Mouse (Mus musculus): Measurements from ENCODE around the gene Thada.

The Thada gene

DNA sequence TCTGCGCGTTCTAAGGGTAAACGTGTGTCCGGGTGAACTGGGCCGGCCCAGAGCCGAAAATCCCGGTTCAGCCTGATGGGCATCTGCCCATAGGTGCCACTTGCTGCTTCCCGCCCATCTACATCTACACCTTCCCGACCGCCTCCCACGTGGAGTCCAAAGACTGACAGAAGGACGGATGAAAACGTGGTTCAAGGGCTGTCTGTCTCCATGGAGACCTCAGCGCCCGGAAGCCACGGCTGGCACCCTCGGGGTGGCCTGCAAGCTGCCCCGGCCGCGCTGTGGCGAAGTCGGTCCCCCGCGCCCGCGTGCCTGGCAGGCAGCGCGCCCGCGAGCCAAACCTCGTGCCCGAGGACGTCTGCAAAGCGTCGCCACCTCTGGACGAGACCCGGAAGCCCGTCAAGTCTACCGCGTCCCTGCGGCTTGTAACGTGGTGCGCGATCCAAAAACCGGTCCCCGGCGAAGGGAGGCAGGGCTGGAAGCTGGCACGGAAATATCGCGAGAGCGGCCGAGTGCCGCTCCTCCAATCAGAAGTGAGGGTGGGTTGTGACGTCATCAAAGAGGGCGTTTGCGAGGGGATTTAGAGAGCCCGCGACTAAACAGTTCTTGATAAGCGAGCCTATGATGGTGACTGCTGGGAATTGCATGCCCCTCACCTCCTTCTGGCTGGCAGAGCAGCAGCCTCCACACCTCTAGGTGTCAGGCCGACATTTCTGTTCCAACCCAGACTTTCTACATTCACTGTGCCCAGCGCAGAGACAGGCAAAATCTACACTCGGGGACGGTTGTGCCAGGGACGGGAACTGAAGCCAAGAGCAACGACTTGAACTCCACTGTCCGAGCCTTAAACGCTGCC, at the start of gene Thada:
Gene Thada, minus strand, starts transcription at position 453 of the 856 bp plus-strand sequence.
- DNase-seq (ENCODE audit: low spot score) = peak; percentile 98

DNA sequence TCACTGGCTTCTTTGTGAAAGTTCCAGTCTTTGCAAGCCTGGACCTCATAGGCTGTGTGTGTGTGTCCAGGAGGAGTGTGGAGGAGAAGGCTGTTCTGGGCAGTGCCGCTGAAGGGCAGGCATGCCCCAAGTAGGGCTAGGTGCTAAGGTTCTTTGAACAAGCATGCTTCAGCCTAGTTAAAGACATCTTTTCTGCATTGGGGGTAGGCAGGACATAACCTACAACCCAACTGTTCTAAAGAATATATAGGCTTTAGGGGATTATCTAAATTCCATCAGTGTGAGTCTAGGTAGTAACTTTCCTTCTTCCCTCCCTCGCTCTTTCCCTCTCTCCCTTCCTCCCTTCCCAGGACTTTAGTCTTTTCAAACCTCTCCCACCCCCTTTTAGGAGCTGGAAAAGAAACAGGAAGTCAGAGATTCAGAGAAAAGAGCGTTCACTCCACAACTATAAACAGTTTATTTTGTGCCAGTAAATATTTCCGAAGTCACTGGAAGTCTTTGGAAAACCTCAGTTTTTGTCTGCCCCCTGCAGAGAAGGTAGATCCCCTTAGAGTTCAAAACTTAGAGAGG, 46.6 kb upstream of the Thada start:
- DNase-seq (ENCODE audit: low spot score) = no peak

DNA sequence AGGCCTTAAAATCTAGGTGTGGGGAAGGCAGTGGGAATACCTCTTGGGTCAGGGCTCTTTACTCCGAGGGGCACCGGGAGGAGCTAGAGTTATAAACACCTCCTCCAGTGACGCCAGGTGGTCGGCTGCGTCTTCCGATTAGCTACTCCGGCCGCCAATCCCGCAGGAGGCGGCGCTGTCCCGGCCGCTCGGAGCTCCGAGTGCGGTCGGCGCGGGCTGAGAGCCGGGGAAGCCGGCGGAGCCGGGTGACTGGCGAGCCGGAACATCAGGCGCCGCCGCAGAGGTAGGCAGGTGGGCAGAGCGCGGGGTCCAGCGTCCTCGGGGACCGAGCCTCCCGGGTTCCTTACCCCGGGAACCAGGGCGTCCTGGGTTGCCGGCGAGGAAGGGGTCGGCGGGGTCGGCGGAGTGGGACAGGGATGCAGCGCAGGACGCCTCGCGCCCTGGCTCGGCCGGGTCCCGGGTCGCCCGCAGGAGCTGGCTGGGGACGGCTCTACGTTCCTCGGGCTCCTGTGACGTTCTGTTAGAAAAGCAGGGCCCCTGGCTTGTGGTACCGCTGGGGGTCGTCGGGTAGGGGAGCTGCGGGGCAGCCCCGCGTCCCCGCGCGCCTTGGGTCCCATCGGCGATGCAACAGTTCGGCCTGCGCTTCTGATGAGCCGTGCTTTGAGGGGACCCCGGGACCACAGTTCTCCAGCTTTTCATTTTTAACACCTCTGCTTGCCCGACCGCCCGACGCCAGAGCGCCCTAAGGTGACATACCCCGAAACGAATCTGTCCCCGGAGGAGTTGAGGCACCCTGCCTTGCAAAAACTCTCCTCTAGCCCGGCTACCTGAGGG, 45.9 kb upstream of the Thada start, which contains the start of gene Plekhh2:
Gene Plekhh2, plus strand, starts transcription at position 214 of the 834 bp plus-strand sequence.
- no peak for DNase-seq (ENCODE audit: low spot score)

DNA sequence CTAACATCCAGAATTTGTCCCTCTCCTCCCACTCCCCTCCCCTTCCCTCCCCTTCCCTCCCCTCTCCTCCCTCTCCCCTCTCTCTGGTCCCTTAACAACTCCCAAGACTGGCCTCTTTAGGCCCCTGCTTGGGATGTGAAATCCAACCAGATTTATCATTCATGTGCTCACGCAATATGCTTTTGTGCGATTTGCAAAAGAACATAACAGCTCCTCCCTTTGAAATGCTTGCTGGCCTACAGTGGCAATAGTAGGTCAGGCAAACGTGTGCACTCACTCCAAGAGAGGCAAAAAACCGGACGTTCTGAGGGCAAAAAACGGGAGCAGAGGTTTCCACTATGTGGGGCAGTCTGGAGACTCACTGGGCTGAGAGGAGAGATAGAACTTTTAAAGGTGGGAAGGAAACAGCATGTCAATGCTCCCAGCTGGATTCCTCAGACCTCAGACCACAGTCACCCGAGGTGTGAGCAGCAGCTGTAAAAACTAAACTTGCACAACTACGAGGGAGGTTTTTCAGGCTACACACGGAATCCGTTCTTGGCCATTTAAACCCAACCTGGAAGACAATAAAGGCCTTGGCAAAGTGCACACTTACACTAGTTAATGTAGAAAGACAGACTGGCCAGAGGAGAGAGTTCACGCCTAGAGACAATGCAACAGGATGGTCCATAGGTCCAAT, 45.1 kb upstream of the Thada start:
- no peak for DNase-seq (ENCODE audit: low spot score)

DNA sequence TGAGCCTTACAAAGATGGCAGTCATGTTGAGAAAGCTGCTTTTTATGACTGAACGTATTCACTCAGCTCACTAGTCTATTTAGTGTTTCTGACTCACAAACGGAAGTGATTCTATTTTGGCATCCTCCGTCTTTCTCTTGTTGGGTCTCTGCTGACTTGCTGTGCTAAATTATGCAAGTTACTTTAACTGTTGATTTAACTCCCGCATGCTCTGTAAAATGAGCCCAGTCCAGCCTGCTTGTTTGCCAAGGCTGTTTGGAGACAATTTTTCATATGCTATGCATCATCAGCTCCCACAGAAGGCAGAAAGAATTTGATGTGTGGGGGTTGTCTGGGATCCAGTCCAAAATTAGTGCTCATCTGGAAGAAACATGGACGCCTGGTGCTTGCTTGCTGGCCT, 44.4 kb upstream of the Thada start:
- no peak for DNase-seq (ENCODE audit: low spot score)

DNA sequence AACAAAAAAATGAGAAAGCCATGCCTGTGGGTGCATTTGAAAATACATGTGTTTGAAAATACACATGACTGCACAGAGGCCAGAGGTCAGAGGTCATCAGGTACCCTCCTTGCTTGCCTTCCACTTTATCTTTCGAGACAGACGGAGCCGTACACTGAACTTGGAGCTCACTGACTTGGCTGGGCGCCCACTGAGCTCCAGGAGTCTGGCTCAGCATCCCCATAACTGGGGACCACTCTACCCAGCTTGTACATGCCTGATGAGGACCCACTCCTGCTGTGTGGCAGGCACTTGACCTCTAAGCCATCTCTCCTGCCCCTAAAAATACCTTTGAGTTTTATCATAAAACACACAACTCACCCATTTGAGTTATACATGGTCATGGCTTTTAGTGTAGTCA, 43.2 kb upstream of the Thada start:
- DNase-seq (ENCODE audit: low spot score) = no peak

DNA sequence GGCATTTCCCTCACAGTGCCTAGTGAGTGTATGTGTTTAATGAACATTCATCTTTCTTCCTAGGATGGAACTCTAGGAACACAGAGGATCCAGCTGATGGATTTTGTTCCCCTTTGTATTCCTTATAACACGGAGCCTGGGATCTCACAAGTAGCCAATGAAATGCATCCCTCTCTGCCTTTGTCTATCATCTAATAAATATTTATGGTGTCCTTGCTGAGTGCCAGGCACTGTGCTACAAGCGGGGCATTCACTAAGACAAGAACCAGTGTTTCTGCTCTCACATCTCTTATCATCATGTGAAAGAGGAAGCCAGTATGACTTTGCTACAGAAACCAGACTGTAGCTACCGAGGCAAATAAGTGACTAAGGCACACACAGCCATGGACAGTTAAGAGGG, 42.7 kb upstream of the Thada start:
- no peak for DNase-seq (ENCODE audit: low spot score)

DNA sequence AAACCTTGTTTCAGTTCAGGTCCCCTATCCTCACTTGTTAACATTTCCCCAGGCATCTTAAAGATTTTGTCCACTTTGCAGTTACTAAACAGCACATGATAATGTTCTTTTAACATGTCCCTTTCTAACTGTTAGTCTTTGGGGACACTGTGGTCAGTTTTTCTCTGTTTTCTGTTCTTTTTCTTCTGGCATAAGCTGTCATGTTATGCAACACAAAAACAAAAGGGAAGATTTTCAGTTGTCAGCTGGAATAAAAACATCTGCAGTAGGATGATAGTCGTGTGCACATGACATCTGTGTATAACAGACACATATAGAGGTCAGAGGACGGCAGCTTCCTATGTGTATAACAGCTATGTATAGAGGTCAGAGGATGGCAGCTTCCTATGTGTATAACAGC, 39.9 kb upstream of the Thada start:
- no peak for DNase-seq (ENCODE audit: low spot score)

DNA sequence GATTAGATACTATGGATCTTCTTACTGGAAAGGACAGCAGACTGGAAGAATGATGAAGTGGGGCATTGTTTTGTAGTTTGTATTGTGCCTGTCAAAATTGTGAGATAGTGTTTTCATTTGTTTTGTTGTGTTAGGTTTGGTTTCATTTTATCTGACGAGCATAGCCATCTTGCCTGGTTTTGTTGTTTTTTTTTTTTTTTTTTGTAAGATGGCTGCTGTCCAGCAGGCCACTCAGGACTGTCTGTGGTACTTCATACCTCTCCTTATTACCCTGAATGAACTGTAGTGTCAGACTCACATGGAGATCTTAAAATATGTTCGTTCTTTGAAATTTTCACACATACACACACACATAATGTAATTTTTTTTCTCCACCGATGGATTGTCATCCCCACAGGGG, 36.3 kb upstream of the Thada start:
- no peak for DNase-seq (ENCODE audit: low spot score)

DNA sequence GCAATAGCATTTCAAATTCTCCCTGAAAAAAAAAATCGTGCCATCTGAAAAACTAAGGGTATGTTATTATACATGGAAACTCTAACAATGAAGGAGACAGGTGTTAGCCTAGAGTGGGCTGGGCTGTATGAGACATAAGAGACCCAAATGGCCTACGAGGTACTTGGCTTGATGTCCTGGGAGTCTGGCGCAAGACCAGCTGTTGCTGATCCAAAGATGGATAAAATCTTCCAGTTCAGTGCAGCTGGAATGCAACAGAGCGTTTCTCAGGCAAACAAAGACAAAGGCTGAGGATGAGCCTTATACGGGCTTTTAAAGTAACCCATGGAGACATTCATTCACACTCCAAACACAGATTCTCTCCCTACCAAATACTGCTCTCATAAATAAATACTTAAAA, 32.6 kb upstream of the Thada start:
- DNase-seq (ENCODE audit: low spot score) = no peak

DNA sequence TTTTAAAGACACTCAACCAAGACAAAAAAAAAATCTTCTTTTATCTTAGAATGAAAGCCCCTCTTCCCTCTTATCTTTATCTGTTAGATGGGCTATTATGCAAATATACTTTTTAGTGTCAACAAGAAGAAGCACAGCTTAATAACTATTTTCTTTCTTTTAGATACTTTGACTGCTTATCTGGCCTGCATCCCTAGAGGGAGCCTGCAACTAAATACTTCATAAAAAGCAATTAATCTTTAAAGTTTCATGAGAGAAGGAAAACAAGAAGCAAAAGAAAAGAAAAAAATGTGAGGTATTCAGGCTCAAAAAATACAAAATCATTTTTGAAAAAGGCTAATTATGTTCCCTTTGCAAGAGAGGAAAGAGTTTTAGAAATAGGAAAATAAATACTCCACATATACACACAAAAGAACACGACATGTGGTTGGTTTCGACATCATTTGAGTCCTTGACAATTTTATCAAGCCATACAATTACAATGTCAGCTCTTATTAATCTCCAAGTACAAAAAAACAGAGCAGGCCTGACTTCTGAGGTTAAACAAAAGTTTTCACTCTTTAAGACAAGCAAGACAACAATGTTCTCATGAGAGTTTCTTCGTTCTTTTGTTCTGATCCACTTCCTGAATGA, 32.1 kb upstream of the Thada start:
- DNase-seq (ENCODE audit: low spot score) = no peak

DNA sequence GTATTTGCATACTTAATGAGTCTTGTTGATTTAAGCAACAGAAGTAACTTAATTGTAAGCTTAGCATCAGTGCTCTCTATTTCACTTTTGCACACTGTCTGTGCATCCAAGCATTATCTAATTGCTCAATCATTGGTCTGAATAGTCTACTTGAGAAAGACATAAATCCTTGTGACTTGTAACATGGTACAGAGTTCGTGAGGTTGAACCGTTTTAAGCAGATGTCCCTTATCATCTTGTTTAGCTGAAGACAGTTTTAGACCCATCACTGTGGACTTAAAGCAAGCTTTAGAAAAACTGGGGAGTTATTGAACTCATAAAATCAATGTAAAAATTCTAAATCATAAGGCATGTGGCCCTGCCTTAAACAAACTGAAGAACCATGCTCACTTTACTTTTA, 31.6 kb upstream of the Thada start:
- no peak for DNase-seq (ENCODE audit: low spot score)

DNA sequence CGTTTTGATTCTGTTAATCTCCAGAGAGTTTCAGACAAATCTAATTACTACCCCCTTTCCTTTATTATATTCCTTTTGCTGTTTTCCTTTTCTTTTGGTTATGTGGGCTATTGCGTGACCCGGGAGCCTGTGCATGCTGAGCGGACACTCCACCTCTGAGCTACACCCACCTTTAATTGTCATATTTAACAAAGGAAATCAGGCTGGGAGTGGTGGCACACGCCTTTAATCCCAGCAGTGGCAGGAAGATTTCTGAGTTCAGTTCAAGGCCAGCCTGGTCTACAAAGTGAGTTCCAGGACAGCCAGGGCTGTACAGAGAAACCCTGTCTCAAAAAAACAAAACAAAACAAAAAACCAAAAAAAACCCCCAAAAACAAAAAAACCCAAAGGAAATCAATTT, 31.0 kb upstream of the Thada start:
- DNase-seq (ENCODE audit: low spot score) = no peak

DNA sequence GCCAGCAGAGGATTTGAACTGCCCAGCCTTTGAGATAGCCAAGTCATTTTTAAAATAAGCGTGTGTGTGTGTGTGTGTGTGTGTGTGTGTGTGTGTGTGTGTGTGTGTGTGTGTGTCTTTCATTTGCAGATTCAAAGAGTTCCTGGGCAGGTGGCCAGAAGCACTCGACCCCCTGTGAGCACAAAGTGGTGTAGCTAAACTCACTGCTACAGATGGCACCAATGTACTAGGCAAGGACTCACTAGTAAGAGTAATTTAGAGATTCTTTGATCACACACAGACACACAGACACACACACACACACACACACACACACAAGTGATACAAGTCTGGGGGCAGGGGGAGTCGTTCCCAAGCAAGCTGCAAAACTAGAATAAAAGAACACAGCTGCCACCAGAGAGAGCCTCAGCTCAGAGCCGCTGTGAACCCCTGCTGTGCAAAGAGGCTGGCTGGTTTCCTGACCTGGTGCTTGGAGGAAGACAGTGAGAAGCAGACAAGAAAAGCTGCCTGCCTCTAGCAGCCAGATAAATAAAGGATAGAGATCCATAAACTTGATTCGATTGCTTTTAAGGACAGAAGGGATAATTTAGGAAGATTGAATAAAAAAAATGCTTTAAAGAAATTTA, 26.4 kb upstream of the Thada start:
- no peak for DNase-seq (ENCODE audit: low spot score)

DNA sequence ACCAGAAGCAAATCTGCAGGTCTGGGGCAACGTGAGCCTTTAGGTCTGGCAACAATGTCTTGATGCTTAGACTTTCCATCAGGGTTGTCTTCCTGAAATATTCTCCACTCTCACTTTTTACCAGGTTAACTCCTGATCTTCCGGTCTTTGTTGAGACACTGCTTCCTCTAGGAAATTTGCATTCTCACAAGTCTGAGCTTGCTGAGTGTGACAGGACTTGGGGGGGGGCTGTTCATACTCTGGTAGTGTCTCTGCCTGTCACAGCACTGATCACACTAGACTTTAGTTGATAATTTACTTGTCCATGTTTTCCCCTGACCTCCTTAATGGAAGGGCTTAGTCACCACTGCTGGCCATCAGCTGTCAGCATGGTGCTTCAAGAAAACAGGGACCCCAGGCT, 21.4 kb upstream of the Thada start:
- no peak for DNase-seq (ENCODE audit: low spot score)

DNA sequence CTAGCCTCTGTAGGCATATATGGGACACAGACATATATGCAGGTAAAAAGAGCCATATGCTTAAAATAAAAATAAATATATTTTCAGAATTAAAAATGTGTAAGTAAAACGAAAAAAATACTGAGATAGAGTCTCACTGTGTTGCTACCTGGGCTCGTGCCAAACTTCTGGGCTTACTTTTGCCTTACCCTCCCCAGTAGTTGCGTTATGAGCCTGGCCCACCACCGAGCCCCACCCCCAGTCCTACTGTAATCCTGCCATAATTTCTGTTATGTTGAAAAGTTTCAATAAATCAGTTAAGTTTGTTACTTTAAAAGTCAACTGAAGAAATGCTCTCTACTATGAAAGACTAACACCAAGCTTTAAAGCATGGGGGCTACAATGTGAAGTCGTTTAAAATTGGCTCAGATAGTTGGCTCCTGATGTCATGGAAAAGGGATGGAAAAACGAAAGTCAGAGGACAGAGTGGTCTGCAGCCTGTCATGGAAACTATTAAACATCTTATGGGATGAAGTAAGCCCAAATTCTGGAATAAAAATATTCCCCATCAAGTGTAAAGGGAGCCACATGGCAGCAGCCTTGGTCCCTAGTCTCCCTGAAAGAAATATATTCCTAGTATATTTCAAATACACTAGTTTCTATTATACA, 17.8 kb upstream of the Thada start:
- no peak for DNase-seq (ENCODE audit: low spot score)

DNA sequence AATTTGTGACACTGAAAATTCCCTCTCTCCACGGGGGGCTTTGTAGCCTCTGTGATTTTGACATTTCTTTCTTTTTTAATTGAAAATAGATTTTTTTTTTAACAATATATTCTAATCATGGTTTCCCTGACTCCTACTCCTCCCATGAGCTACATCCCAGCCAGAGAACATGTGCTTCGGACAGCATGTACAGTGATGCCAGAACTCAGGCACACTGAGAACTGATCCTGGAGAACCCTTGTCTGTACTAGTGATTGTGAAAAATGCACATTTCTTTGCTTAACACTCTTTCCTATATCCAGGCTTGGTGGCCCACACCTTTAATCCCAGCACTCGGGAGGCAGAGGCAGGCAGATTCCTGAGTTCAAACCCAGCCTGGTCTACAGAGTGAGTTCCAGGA, 16.8 kb upstream of the Thada start:
- no peak for DNase-seq (ENCODE audit: low spot score)

DNA sequence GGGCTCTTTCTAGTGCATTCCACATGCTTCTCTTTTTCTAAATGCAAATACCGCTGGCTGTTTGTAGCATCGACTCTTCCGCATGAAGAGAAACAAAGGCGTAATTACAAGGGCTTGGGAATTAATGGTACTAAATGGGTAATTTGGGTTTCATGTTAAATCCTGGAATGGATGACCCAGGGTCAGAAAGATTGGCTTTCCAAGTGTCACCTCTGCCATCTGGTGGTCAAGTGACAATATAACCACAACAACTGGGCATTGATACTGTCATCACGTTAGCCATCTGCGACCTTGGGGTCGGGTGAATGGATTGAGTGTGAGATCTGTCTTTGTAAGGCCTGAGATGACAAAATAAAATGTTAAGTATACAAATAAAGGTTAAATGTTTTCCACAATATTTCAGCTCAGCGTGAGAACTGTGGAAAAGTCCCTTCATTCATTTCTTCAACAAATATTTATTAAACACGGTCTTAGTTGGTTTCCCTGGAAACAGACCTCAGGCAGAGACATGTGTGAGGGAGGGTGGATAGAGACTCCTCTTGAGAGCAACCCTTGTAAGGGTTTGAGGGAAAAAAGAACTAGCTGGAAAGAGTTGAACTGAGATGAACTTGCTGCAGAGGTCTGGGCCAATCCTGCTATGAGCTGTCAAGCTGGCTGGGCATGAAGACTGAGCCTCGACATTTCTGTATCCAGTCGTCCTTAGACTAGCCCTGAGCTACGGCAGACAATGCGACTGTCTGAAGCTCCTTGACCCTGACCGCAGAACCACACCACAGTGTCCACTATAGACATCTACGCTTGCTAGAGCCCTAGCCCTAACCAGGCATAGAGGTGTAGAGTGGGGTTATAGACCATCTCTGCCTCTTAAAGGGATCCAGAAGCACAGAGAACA, 14.7 kb upstream of the Thada start:
- no peak for DNase-seq (ENCODE audit: low spot score)

DNA sequence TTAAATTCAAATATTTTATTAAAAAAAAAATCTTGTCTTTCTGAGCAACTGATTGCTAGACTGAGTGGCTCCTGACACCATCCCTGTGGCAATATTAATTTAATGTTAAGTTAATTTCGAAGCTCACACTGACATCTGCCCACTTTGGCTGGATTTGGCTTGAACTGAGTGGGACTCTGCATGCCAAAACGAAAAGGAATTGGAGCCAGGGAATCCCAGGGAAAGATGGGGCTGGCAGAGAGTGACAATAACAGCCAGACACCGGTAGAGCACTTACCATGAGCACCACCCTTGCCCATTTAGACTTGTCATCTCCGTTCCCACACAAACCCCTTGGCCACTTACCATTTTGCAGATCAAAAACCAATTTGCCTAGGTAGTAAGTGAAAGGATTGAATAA, 12.3 kb upstream of the Thada start:
- DNase-seq (ENCODE audit: low spot score) = no peak

DNA sequence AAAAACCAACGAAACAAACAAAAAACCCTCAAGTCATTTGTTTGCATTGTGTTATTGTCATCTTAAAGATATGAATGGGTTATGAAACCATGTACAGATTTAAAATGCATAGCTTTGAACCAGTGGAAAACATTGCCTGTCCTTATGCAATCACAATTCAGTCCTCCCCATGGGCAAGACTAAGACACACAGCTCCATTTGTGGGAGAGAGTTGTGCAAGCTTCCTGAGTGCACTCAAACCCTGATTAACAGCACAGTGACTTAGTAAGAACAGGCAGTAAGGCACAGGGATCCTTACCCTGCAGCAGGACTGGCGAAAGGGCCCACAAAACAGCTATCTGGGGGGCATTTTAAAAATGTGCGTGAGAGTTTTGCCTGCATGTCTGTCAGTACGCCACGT, 11.2 kb upstream of the Thada start:
- no peak for DNase-seq (ENCODE audit: low spot score)

Measured in T-cell, adult 2 months (primary cell).